Comparison of ENCODE assay signal across 13 mouse cellular contexts in genomic region chr11:9616133-9616532, GRCm38 (mm10).
"Had no signal": no experiment of that assay in that cellular context is flagged by ENCODE, and none has a peak within 500 bp of the region (broad histone marks: within the 10 kb centered on the region; RNA-seq: fewer than 3 reads in every experiment).

No protein-coding gene starts in this region.

- DNase-seq: liver, postnatal 0 days; lung, adult 2 months; lung, postnatal 14 days; lung, postnatal 36 days; right cerebral cortex, adult 18-20 months; right cerebral cortex, postnatal 25 days; right cerebral cortex, postnatal 4 days; spleen, adult 18-20 months; thymus, adult 2 months; thymus, postnatal 25 days; thymus, postnatal 4 days had no signal

- ATAC-seq: liver, postnatal 0 days; lung, postnatal 0 days; midbrain, embryonic 15.5 days had no signal
